Comparison of ENCODE assay signal across 37 mouse cellular contexts in the genomic region with DNA sequence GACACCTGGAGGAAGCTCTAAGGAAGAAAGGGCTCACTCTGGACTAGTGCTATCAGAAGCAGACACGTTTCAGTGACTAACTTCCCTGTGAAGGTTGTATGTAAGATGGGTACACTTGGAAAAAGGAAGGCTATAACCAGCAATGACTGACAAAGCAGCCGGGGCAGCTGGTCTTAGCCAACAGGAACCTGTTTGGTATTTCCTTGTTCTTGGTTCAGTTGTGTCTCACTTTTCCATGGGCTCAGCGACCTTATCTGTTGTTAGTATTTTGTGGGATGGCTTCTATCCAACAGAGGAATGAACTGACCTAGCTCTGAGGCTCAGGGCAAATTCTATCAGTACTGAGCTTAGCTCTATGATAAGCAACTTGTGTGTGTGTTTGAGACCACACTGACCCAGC. TPM values are rescaled to one million over a fixed set of nuclear protein-coding genes. Genes with fewer than 3 reads are reported as not detected.
DNase-seq lines count a peak whose midpoint lies in the region; ATAC-seq lines count a peak whose summit lies in the region.
"Had no signal": no experiment of that assay in that cellular context is flagged by ENCODE, and none has a peak within 500 bp of the region (broad histone marks: within the 10 kb centered on the region; RNA-seq: fewer than 3 reads in every experiment).

No protein-coding gene starts in this region.

- no peak overlapping the region for H3K4me3 ChIP-seq in intestine, embryonic 14.5 days (ENCODE audit: low read depth, low read length)
- no peak overlapping the region for H3K4me3 ChIP-seq in intestine, embryonic 16.5 days (ENCODE audit: low read length)
- H3K4me3 ChIP-seq: embryonic facial prominence, embryonic 12.5 days; gastrocnemius, adult 2 months; hindbrain, embryonic 15.5 days; stomach, embryonic 15.5 days had no signal

- H3K27ac ChIP-seq in intestine, embryonic 14.5 days (ENCODE audit: low read depth), result no peak overlapping the region
- no peak overlapping the region for H3K27ac ChIP-seq in intestine, embryonic 16.5 days (ENCODE audit: low read length)
- H3K27ac ChIP-seq: embryonic facial prominence, embryonic 12.5 days; gastrocnemius, adult 2 months; hindbrain, embryonic 15.5 days; liver, embryonic 14.5 days; macrophage; stomach, embryonic 15.5 days had no signal

- H3K4me2 ChIP-seq in intestine, embryonic 14.5 days (ENCODE audit: low read length), result no peak overlapping the region
- H3K4me2 ChIP-seq in intestine, embryonic 16.5 days (ENCODE audit: low read depth, low read length), result no peak overlapping the region
- H3K4me2 ChIP-seq: embryonic facial prominence, embryonic 12.5 days; hindbrain, embryonic 15.5 days; stomach, embryonic 15.5 days had no signal

- H3K36me3 ChIP-seq in intestine, embryonic 14.5 days (ENCODE audit: control insufficient read depth, insufficient read depth, low read length), result no peaks in the 10 kb centered on the region
- H3K36me3 ChIP-seq in intestine, embryonic 16.5 days (ENCODE audit: control insufficient read depth, insufficient read depth, low read length), result no peaks in the 10 kb centered on the region
- H3K36me3 ChIP-seq: embryonic facial prominence, embryonic 12.5 days; hindbrain, embryonic 15.5 days; stomach, embryonic 15.5 days had no signal

- H3K9me3 ChIP-seq in intestine, embryonic 14.5 days (ENCODE audit: control insufficient read depth, low read length), result no peaks in the 10 kb centered on the region
- no peaks in the 10 kb centered on the region for H3K9me3 ChIP-seq in intestine, embryonic 16.5 days (ENCODE audit: control insufficient read depth, low read length)
- H3K9me3 ChIP-seq: embryonic facial prominence, embryonic 12.5 days; G1E; hindbrain, embryonic 15.5 days; stomach, embryonic 15.5 days had no signal

- no peak overlapping the region for H3K9ac ChIP-seq in intestine, embryonic 14.5 days (ENCODE audit: low read length)
- no peak overlapping the region for H3K9ac ChIP-seq in intestine, embryonic 16.5 days (ENCODE audit: low read depth, low read length)
- H3K9ac ChIP-seq: embryonic facial prominence, embryonic 12.5 days; hindbrain, embryonic 15.5 days; liver, embryonic 14.5 days; stomach, embryonic 15.5 days had no signal

- peak; percentile 29 for DNase-seq in intestine, embryonic 14.5 days (ENCODE audit: low spot score)
- peak; percentile 39 for DNase-seq in ovary, adult 18-20 months (ENCODE audit: low spot score)
- no peak for DNase-seq in ovary, postnatal 36 days (ENCODE audit: low spot score)
- peak; percentile 26 for DNase-seq in Muller cell, postnatal 12 days (ENCODE audit: inconsistent ontology term)
- no peak for DNase-seq in gastrocnemius, postnatal 4 days (ENCODE audit: low spot score in 2 of 2)
- DNase-seq: adrenal gland, adult 8-10 months; cerebellum, adult 2 months; cerebellum, postnatal 36 days; gastrocnemius, adult 2 months; gastrocnemius, postnatal 36 days; kidney, adult 9 months; kidney, postnatal 25 days; liver; lung, adult 2 months; lung, postnatal 10 days; midbrain, embryonic 14.5 days; retina, postnatal 1 day; right cerebral cortex, postnatal 14 days had no signal

- peaks cover 8% of the 10 kb centered on the region; the same call in 1 of the 2 replicates for H3K4me1 ChIP-seq in intestine, embryonic 14.5 days (replicated peaks; ENCODE audit: control insufficient read depth, insufficient read depth, low read length)
- peaks cover 16% of the 10 kb centered on the region for H3K4me1 ChIP-seq in intestine, embryonic 16.5 days (ENCODE audit: control insufficient read depth, insufficient read depth, low read length)

- 56% methylated on average over 3 of the region's 3 CpGs for WGBS in intestine, embryonic 14.5 days
- 63% methylated on average over 3 of the region's 3 CpGs for WGBS in intestine, embryonic 16.5 days

- ATAC-seq in intestine, embryonic 14.5 days (replicated peaks; ENCODE audit: low FRiP score, low TSS enrichment, low read depth), result no peak
- no peak for ATAC-seq in intestine, embryonic 16.5 days
- ATAC-seq: forebrain, embryonic 16.5 days; inflammation-experienced regulatory T-cells, adult 6 months had no signal

- H3K27me3 ChIP-seq in intestine, embryonic 14.5 days (replicated peaks; ENCODE audit: control insufficient read depth, insufficient read depth, low read length), result no peaks in the 10 kb centered on the region
- peaks cover 3% of the 10 kb centered on the region; the same call in 1 of the 2 replicates for H3K27me3 ChIP-seq in intestine, embryonic 16.5 days (replicated peaks; ENCODE audit: control insufficient read depth, insufficient read depth, low read length)
- H3K27me3 ChIP-seq: hindbrain, embryonic 15.5 days; stomach, embryonic 15.5 days had no signal

RNA-seq across cellular contexts. Expression of gene Uevld, which starts 2.7 kb away (rescaled TPM):
- polyA plus RNA-seq in intestine, embryonic 14.5 days (2014; fragmentation: Nextera tagmentation; extraction: Ambion mirVana), result 11.4 and 12.6 TPM in 2 replicates
- polyA plus RNA-seq in intestine, embryonic 16.5 days (2015; fragmentation: Nextera tagmentation; extraction: Ambion mirVana), result 10.0 and 10.1 TPM in 2 replicates
- total RNA-seq in gastrocnemius, postnatal 4 days (2021), result 10 to 100 TPM; 11.3 to 13.0 TPM

RNA-seq across cellular contexts. Expression of gene Gm9999, which starts 22.4 kb away (rescaled TPM):
- polyA plus RNA-seq in intestine, embryonic 14.5 days (2014; fragmentation: Nextera tagmentation; extraction: Ambion mirVana), result not detected in 2 replicates
- polyA plus RNA-seq in intestine, embryonic 16.5 days (2015; fragmentation: Nextera tagmentation; extraction: Ambion mirVana), result not detected in 2 replicates
- total RNA-seq in gastrocnemius, postnatal 4 days (2021), result not detected
- total RNA-seq: adrenal gland, adult 8-10 months; adrenal gland, postnatal 4 days; gastrocnemius, adult 2 months; gastrocnemius, postnatal 36 days; hematopoietic stem cell, adult 5-6 weeks; layer of hippocampus, adult 18-20 months; layer of hippocampus, postnatal 10 days; left cerebral cortex, adult 18-20 months; left cerebral cortex, postnatal 14 days had no signal
- polyA plus RNA-seq: cerebellum, adult 2 months; embryonic facial prominence, embryonic 12.5 days; forebrain, embryonic 11.5 days; forebrain, embryonic 16.5 days; G1E; heart, embryonic 16.5 days; hindbrain, embryonic 15.5 days; inflammation-experienced regulatory T-cells, adult 6 months; limb, embryonic 11.5 days; liver, embryonic 14.5 days; lung, adult 2 months; macrophage; midbrain, embryonic 14.5 days; neural tube, embryonic 11.5 days; stomach, embryonic 15.5 days had no signal

RNA-seq across cellular contexts. Expression of gene Tsg101, which starts 41.2 kb away (rescaled TPM):
- polyA plus RNA-seq in intestine, embryonic 14.5 days (2014; fragmentation: Nextera tagmentation; extraction: Ambion mirVana), result 165 and 174 TPM in 2 replicates
- 115 and 128 TPM in 2 replicates for polyA plus RNA-seq in intestine, embryonic 16.5 days (2015; fragmentation: Nextera tagmentation; extraction: Ambion mirVana)
- 10 to 100 TPM; 67.3 to 72.0 TPM for total RNA-seq in gastrocnemius, postnatal 4 days (2021)

RNA-seq across cellular contexts. Expression of gene Spty2d1, which starts 47.2 kb away (rescaled TPM):
- polyA plus RNA-seq in intestine, embryonic 14.5 days (2014; fragmentation: Nextera tagmentation; extraction: Ambion mirVana), result 17.6 and 18.0 TPM in 2 replicates
- polyA plus RNA-seq in intestine, embryonic 16.5 days (2015; fragmentation: Nextera tagmentation; extraction: Ambion mirVana), result 15.2 and 16.5 TPM in 2 replicates
- total RNA-seq in gastrocnemius, postnatal 4 days (2021), result 10 to 100 TPM; 18.2 to 20.7 TPM

Comparison
In these comparisons a context has a peak if more than half of its experiments do, and no peak if none do; other contexts are left out.
1. DNase-seq: peak in intestine, embryonic 14.5 days (single experiment), ovary, adult 18-20 months (single experiment) and Muller cell, postnatal 12 days (single experiment); none in ovary, postnatal 36 days (single experiment) and gastrocnemius, postnatal 4 days (0 of 2).